Mouse (Mus musculus): ENCODE data around the gene Hoxd8. TPM values are rescaled to one million over a fixed set of nuclear protein-coding genes. Genes with fewer than 3 reads are reported as not detected.

Gene Hoxd8
- total RNA-seq, 2 experiments from 2014 or later, result not detected

GRCm38 (mm10) chr2:74684106-74684505, 20.3 kb upstream of the Hoxd8 start:
- no peak for DNase-seq (ENCODE audit: extremely low spot score in 1 of 2, low spot score in 1 of 2)

DNA sequence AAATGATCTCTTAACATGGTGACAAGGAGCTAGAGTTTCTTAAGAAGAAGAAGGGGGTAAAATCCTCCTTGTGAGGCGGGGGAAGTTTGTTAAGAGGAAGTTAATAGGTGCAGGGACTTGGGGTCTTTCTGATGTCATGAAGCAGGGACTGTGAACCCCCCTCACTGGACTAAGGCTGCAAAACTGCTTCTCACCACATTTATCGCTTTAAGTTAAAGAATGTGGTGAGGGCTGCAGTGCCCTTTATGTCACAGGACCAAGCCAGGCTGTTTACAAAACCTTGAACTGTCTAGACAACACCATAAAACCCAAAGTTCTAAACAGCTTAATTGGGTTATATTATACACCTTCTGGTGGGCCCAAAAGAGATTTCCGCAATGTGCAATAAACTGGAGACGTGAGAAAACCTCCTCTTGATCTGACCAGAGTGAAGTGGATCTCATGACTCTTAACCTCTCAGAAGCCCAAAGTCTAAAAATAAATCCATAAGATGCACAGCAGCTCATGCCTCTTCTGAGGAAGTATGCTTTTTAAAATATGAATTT, 19.3 kb upstream of the Hoxd8 start:
- DNase-seq (ENCODE audit: extremely low spot score in 1 of 2, low spot score in 1 of 2), result no peak

DNA sequence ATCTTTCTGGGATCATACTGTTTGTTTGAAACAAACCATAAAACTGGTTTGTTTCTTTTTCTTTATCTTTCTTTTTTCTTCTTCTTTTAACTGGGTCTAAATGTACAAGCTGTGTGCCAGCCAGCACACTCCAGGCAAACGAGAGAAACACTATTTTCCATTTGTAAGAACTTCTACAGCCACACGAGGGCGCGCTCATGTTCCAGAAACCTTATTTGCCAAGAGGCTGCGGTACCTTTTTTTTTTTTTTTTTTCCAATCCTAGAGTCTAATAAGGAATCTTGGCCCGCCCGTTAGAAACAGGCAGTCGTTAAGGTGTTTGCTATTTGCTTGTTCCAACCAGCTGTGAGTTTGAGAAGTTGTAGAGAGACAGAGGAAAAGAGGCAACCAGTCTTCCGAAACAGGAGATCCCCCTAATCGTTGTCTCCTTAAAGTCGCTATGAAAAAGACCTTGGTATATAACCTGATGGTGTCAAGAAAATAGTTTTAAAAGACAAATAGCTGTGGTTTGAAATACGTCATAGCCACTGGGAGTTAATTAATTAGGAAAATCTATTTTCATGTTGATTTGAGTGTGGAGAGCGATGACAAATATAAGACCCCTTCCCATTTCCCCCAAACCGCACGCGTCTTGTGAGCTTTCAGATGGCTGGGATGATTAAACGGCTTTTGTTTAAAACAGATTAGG, 18.0 kb upstream of the Hoxd8 start:
- DNase-seq (ENCODE audit: extremely low spot score in 1 of 2, low spot score in 1 of 2), result peak in 1 of 2 experiments; percentile 57

DNA sequence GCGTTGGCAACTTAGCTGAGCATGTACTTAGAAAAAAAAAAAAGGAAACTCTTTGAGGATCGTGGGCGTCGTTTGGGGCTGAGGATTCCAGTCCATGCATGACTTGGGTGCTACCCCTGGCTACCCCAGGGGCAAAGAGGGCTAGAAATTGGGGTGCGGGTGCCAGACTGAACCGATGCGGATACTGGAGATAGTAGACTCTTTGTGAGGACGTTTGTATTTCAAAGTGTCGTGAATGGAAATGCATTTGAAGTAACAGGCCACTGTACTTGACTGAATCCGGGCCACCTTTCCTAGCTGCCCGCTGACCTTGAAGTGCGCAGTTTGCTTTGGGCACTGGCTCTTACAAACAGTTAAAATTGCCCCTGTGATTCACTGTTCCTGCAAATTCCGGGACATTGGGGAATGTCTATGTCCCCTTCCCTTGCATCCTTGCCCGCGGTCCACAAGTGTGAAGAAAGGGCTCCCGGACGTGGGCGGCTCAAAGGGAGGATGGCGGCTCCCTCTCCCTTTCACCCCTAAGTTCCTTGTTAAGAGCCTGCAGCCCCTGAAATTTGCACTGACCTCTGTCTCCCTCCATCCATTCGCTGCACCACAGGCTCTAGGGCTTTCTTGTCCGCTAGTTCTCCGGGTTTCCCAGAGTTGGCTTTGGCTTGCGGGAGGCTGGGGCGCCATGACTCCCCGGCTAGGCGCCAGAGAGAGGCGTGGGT, 17.3 kb upstream of the Hoxd8 start:
- no peak for DNase-seq (ENCODE audit: extremely low spot score in 1 of 2, low spot score in 1 of 2)

- DNase-seq (ENCODE audit: extremely low spot score in 1 of 2, low spot score in 1 of 2), result no peak
Observed at GRCm38 (mm10) chr2:74687698-74688555, 16.5 kb upstream of the Hoxd8 start.

DNA sequence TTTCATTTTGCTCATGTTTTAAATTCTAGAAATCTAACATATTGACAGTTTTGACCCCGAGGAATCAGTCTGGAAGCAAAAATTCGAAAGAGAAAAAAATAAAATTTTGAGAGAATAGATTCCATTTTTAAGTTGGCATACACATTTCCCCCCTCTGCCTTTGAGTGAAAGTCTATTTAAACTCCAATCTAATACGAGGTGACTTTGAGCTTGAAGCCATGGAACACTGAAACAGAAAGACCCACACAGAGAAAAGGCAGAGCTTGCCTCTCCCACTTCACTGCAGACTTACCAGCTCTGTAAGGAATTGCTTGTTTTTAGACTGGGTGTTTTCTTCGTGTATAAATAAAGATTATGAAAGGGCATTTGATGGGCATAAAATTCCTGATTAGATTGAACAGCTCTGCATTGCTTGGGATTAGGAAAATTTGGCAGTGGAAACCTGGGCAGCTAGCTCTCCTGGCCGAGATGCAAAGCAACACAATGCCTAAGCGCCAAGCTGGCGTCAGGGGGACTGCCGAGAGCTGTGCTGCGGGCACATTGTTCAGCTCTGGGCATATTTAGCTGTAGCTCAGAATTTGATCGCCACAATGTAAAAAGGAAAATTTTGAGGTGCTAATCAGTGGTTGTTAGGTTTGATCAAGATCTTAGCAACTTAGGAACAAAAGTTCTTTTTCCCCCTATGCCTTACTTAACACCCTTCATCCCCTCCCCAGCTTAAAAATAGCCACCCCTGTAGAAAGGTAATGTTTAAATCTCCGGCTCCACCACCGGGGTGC, 15.4 kb upstream of the Hoxd8 start:
- DNase-seq (ENCODE audit: extremely low spot score in 1 of 2, low spot score in 1 of 2), result no peak

DNA sequence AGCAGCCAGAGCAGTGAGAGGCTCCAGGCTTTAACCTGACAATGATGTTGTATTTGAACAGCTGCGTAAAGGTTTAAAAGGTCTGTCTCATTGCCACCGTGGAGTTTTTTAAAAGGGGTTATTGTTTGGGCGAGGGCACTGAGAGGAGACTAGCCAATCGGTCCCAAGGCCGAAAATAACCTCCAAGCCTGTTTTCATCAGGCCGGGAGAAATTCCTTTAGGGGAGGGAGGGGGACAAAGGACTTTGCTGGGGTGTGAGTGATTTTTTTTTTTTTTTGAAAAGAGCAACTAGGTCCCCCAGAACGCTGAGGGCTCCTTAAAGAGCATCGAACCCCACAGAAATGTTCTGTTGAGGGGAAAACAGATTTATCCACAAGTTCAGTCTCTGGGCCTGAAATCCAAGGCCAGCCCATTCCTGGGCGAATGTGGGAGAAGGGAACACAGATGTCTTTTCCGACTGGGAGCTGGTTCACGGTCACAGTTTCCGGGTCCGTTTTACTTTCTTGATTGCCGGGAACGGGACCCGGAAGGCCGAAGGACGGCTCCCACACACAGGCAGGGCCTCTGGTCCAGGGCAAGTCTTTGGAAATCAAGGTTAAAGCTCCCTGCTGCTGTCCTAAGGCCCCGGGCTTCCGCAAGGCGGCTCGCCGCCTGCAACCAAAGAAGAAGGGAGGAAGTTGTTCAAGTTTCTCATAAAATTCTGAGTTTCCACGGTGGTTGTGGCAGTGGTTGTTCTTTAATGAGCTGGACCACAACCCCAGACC, 14.7 kb upstream of the Hoxd8 start:
- no peak for DNase-seq (ENCODE audit: extremely low spot score in 1 of 2, low spot score in 1 of 2)

DNA sequence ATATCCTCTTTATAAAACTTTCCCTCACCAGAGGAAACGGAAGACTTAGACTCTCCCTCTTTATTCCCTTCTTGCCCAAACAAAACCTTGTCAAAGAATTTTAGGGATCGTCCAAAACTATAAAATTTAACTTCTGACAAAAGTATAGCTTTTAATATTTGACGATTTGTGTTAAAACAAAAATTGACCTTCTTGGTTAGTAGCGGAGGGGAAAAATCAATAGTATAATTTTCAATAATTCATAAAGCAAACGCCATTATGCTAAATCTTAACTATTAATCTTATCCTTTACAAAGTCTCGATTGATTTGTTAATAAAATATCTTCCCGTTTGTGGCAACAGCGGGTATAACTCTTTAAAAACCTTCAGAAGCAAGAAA, 14.1 kb upstream of the Hoxd8 start:
- DNase-seq (ENCODE audit: extremely low spot score in 1 of 2, low spot score in 1 of 2), result no peak

- no peak for DNase-seq (ENCODE audit: extremely low spot score in 1 of 2, low spot score in 1 of 2)
Observed at GRCm38 (mm10) chr2:74691022-74691951, 13.1 kb upstream of the Hoxd8 start, which contains the start of gene Hoxd10. Gene Hoxd10 (plus strand): TSS chr2:74691924.

- no peak for DNase-seq (ENCODE audit: extremely low spot score in 1 of 2, low spot score in 1 of 2)
Observed at GRCm38 (mm10) chr2:74691995-74692807, 12.2 kb upstream of the Hoxd8 start.

GRCm38 (mm10) chr2:74692808-74693431, 11.5 kb upstream of the Hoxd8 start:
- no peak for DNase-seq (ENCODE audit: extremely low spot score in 1 of 2, low spot score in 1 of 2)

- no peak for DNase-seq (ENCODE audit: extremely low spot score in 1 of 2, low spot score in 1 of 2)
Observed at GRCm38 (mm10) chr2:74693432-74693827, 11.0 kb upstream of the Hoxd8 start.

- no peak for DNase-seq (ENCODE audit: extremely low spot score in 1 of 2, low spot score in 1 of 2)
Observed at GRCm38 (mm10) chr2:74694066-74694465, 10.3 kb upstream of the Hoxd8 start.

- no peak for DNase-seq (ENCODE audit: extremely low spot score in 1 of 2, low spot score in 1 of 2)
Observed at GRCm38 (mm10) chr2:74695383-74695782, 9.0 kb upstream of the Hoxd8 start.

DNA sequence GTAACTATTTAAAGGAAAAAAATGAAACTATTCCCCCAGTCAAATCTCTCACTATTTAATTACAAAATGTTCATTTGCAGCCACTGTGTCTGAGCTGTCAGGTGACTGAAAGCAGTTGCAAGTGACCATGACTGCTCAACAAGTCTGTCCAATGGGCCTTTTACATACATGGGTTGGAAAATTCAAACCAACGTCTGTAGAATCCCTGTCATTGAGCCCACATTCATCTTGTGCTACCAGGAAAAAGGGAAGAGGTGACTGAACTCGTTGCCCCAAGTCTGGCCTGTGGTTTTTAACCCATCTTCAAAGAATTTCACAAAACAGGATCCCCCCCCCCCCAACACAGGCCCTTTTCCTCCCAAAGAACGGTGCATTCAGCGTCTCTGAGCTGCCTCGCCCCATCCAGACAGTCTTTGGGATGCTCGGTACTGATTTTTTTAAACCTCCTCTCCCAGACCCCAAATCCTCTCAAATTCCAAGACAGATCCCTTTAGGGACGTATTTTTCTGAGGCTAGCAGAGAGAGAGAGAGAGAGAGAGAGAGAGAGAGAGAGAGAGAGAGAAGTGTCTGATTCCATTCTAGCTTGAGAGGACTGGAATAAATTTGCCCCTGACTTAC, 8.5 kb upstream of the Hoxd8 start:
- no peak for DNase-seq (ENCODE audit: extremely low spot score in 1 of 2, low spot score in 1 of 2)

GRCm38 (mm10) chr2:74696442-74697335, 7.7 kb upstream of the Hoxd8 start:
- no peak for DNase-seq (ENCODE audit: extremely low spot score in 1 of 2, low spot score in 1 of 2)

Measured in layer of hippocampus, postnatal 25 days (tissue).